Mouse (Mus musculus) forebrain, embryonic 11.5 days (tissue): Measurements from ENCODE around the gene Scnn1g. TPM values are rescaled to one million over a fixed set of nuclear protein-coding genes. Genes with fewer than 3 reads are reported as not detected.

Experiments used
- ATAC-seq: fragments of 200-750 bp; cut with Nextera tagmentation; replicated peaks from 2 replicates; pipeline ENCODE4 v1.8.0; 2017; ENCODE audit warnings: moderate TSS enrichment; ENCODE audit not compliant: low FRiP score
- DNase-seq: peaks from one replicate; pipeline ENCODE4 v3.0.0-alpha.2; 2017; ENCODE audit warnings: low spot score
- H3K27ac ChIP-seq: fragments of 300-500 bp; sonication (generic); 2 replicates; pipeline ENCODE4 v1.5.1; 2014; ENCODE audit warnings: low read depth, low read length
- H3K27me3 ChIP-seq: fragments of 300-500 bp; sonication (generic); 2 replicates; pipeline ENCODE4 v1.6.1; 2014; ENCODE audit warnings: mild to moderate bottlenecking, low read length, mixed read lengths; ENCODE audit not compliant: control insufficient read depth, insufficient read depth
- H3K36me3 ChIP-seq: fragments of 300-500 bp; sonication (generic); 2 replicates; pipeline ENCODE4 v1.6.1; 2014; ENCODE audit warnings: mild to moderate bottlenecking, low read length, moderate library complexity, mixed read lengths; ENCODE audit not compliant: control insufficient read depth, insufficient read depth
- H3K4me1 ChIP-seq: fragments of 300-500 bp; sonication (generic); replicated peaks from 2 replicates; pipeline ENCODE4 v1.6.1; 2014; ENCODE audit warnings: low read length, mixed read lengths; ENCODE audit not compliant: control insufficient read depth, insufficient read depth
- H3K4me2 ChIP-seq: fragments of 300-500 bp; sonication (generic); 2 replicates; pipeline ENCODE4 v1.6.1; 2014; ENCODE audit warnings: low read depth, mild to moderate bottlenecking, low read length, moderate library complexity, mixed read lengths; ENCODE audit not compliant: severe bottlenecking
- H3K4me3 ChIP-seq: fragments of 300-500 bp; sonication (generic); 2 replicates; pipeline ENCODE4 v1.5.1; 2014; ENCODE audit warnings: low read depth, low read length
- H3K9ac ChIP-seq: fragments of 300-500 bp; sonication (generic); 2 replicates; pipeline ENCODE4 v1.6.1; 2014; ENCODE audit warnings: low read length
- H3K9me3 ChIP-seq: fragments of 300-500 bp; sonication (generic); 2 replicates; pipeline ENCODE4 v1.6.1; 2016; ENCODE audit warnings: low read length, mixed read lengths; ENCODE audit not compliant: control insufficient read depth
- WGBS: fragments of 180-500 bp; shearing (Covaris S2); extraction: QIAGEN DNeasy Blood & Tissue Kit; methylation state at CpG from one replicate; pipeline ENCODE4 v1.1.7; 2014; 5-methylcytosine and 5-hydroxymethylcytosine counted together
- polyA plus RNA-seq: library from polyadenylated mRNA; unstranded; fragments of >200 nt; fragmentation: Nextera tagmentation; extraction: Ambion mirVana; gene quantifications from 2 replicates; pipeline ENCODE4 v1.2.1, GENCODE M21; 2014

The Scnn1g gene
- polyA plus RNA-seq, 1 experiment from 2014 or later: not detected

GRCm38 (mm10) chr7:121750244-121750643 is 16.0 kb downstream of the Scnn1g start:
- ATAC-seq (no peak), DNase-seq (no peak)
- Histone ChIP-seq H3K9ac (no peak overlapping the region), H3K4me3 (no peak overlapping the region), H3K27me3 (no peaks in the 10 kb centered on the region), H3K36me3 (no peaks in the 10 kb centered on the region), H3K9me3 (no peaks in the 10 kb centered on the region), H3K4me1 (no peaks in the 10 kb centered on the region), H3K4me2 (no peak overlapping the region), H3K27ac (no peak overlapping the region)
- WGBS: 85% methylated on average over 5 of the region's 5 CpGs

GRCm38 (mm10) chr7:121754748-121755147 is 20.5 kb downstream of the Scnn1g start:
- Histone ChIP-seq H3K4me1 (no peaks in the 10 kb centered on the region), H3K4me3 (no peak overlapping the region), H3K9me3 (no peaks in the 10 kb centered on the region), H3K4me2 (no peak overlapping the region), H3K27me3 (no peaks in the 10 kb centered on the region), H3K9ac (no peak overlapping the region), H3K36me3 (no peaks in the 10 kb centered on the region), H3K27ac (no peak overlapping the region)
- no peak for DNase-seq
- ATAC-seq: no peak
- 75% methylated on average over 8 of the region's 8 CpGs for WGBS

- WGBS: 81% methylated on average over 4 of the region's 4 CpGs
- no peak overlapping the region for H3K9ac ChIP-seq
These were observed 29.0 kb downstream of the Scnn1g start for GRCm38 (mm10) chr7:121763328-121763727.

GRCm38 (mm10) chr7:121767900-121768299 is 33.6 kb downstream of the Scnn1g start:
- Histone ChIP-seq H3K27me3 (no peaks in the 10 kb centered on the region), H3K4me1 (no peaks in the 10 kb centered on the region), H3K4me2 (no peak overlapping the region), H3K9me3 (no peaks in the 10 kb centered on the region), H3K36me3 (no peaks in the 10 kb centered on the region), H3K9ac (no peak overlapping the region), H3K4me3 (no peak overlapping the region), H3K27ac (no peak overlapping the region)
- no peak for ATAC-seq
- 79% methylated on average over 3 of the region's 3 CpGs for WGBS
- no peak for DNase-seq

More at GRCm38 (mm10) chr7:121763328-121763727, 29.0 kb downstream of the Scnn1g start:
- Histone ChIP-seq H3K36me3 (no peaks in the 10 kb centered on the region), H3K4me1 (no peaks in the 10 kb centered on the region), H3K27me3 (no peaks in the 10 kb centered on the region), H3K4me3 (no peak overlapping the region), H3K9me3 (no peaks in the 10 kb centered on the region), H3K4me2 (no peak overlapping the region), H3K27ac (no peak overlapping the region)
- DNase-seq (no peak), ATAC-seq (no peak)

GRCm38 (mm10) chr7:121768983-121769382 is 34.7 kb downstream of the Scnn1g start:
- no peak for ATAC-seq
- no peaks in the 10 kb centered on the region for H3K9me3 ChIP-seq
- no peaks in the 10 kb centered on the region for H3K27me3 ChIP-seq
- H3K27ac ChIP-seq: no peak overlapping the region
- no peak overlapping the region for H3K4me2 ChIP-seq
- H3K9ac ChIP-seq: no peak overlapping the region
- no peak overlapping the region for H3K4me3 ChIP-seq
- no peaks in the 10 kb centered on the region for H3K36me3 ChIP-seq
- no peak for DNase-seq
- WGBS: 86% methylated on average over 9 of the region's 9 CpGs
- no peaks in the 10 kb centered on the region for H3K4me1 ChIP-seq

GRCm38 (mm10) chr7:121778553-121778952 is 44.3 kb downstream of the Scnn1g start:
- Histone ChIP-seq H3K9me3 (no peaks in the 10 kb centered on the region), H3K27me3 (no peaks in the 10 kb centered on the region)

GRCm38 (mm10) chr7:121778980-121779379 is 44.7 kb downstream of the Scnn1g start:
- Histone ChIP-seq H3K4me3 (no peak overlapping the region), H3K27me3 (no peaks in the 10 kb centered on the region), H3K4me2 (no peak overlapping the region), H3K9ac (no peak overlapping the region), H3K4me1 (no peaks in the 10 kb centered on the region), H3K9me3 (no peaks in the 10 kb centered on the region), H3K36me3 (no peaks in the 10 kb centered on the region), H3K27ac (no peak overlapping the region)
- DNase-seq (no peak), ATAC-seq (no peak)
- WGBS: 92% methylated on average over 3 of the region's 3 CpGs

More at GRCm38 (mm10) chr7:121778553-121778952, 44.3 kb downstream of the Scnn1g start:
- DNase-seq (no peak), ATAC-seq (no peak)
- Histone ChIP-seq H3K4me2 (no peak overlapping the region), H3K36me3 (no peaks in the 10 kb centered on the region), H3K4me1 (no peaks in the 10 kb centered on the region), H3K27ac (no peak overlapping the region), H3K9ac (no peak overlapping the region), H3K4me3 (no peak overlapping the region)
- 66% methylated on average over 1 of the region's 1 CpGs for WGBS

- no peak overlapping the region for H3K9ac ChIP-seq
- DNase-seq: no peak
- H3K9me3 ChIP-seq: no peaks in the 10 kb centered on the region
- H3K36me3 ChIP-seq: no peaks in the 10 kb centered on the region
- H3K4me2 ChIP-seq: no peak overlapping the region
- no peaks in the 10 kb centered on the region for H3K27me3 ChIP-seq
- no peak for ATAC-seq
- no peak overlapping the region for H3K27ac ChIP-seq
- H3K4me3 ChIP-seq: no peak overlapping the region
- H3K4me1 ChIP-seq: no peaks in the 10 kb centered on the region
These were observed 45.1 kb downstream of the Scnn1g start for GRCm38 (mm10) chr7:121779409-121779808.

GRCm38 (mm10) chr7:121782188-121782909 is 48.1 kb downstream of the Scnn1g start:
- no peak for ATAC-seq
- H3K9me3 ChIP-seq: no peaks in the 10 kb centered on the region
- no peaks in the 10 kb centered on the region for H3K36me3 ChIP-seq
- no peaks in the 10 kb centered on the region for H3K4me1 ChIP-seq
- no peak overlapping the region for H3K4me2 ChIP-seq
- DNase-seq: no peak
- H3K27me3 ChIP-seq: no peaks in the 10 kb centered on the region
- H3K4me3 ChIP-seq: no peak overlapping the region
- no peak overlapping the region for H3K9ac ChIP-seq
- 80% methylated on average over 3 of the region's 3 CpGs for WGBS
- no peak overlapping the region for H3K27ac ChIP-seq
